Mouse (Mus musculus): ENCODE results near the gene Itln1. TPM values are rescaled to one million over a fixed set of nuclear protein-coding genes. Genes with fewer than 3 reads are reported as not detected.

Itln1 gene
- polyA plus RNA-seq (2015; fragmentation: Nextera tagmentation; extraction: Ambion mirVana): 0.23 TPM in 1 of 2 replicates, not detected in the other

DNA sequence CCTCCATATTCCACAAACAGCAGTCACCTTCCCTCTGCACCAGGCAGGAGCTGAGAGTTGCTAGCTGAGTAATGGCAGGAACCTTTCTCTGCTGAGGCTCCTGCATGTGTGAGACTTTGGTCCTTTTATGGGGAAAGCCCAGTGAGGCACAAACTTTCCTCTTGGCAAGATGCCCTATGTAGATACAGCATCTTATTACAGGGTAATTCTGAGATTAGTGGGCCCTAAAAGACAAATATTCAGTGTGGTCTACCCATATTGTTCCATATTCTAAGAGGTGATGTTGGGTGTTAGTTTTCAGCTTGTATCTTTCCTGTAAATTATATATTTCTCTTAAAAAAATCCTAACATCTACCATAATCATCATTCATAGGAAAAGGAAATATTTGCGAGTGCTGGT, at the start of gene Itln1:
Itln1 (minus strand) TSS at position 101 of the 400 bp plus-strand sequence.
- ATAC-seq (ENCODE audit: insufficient read depth, low FRiP score, low read depth): no peak
- H3K36me3 ChIP-seq: no peaks in the 10 kb centered on the region
- no peak within 1 kb of the TSS for H3K4me2 ChIP-seq

DNA sequence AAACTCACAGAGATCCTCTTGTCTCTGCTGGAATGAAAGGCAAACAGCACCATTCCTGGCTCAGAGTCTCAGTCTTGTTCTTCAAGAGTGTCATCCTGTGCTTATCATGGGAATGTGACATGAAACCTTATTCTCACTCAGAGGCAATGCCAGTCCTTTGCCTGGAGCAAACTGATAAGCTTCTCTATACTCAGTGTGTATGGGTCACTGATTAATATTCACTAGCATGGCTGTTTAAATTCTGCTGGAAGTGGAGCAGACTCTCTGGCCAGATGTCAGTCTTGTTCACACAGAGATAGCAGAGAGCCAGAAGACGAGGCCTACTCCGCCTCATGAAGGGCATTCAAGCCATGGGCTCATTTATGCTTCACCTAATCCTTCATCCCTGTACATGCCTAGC, 49.5 kb upstream of the Itln1 start:
- Histone ChIP-seq H3K27me3 (replicated peaks) (no peaks in the 10 kb centered on the region), H3K4me2 (no peak overlapping the region), H3K4me1 (no peaks in the 10 kb centered on the region), H3K4me3 (replicated peaks) (no peak overlapping the region), H3K9ac (no peak overlapping the region), H3K36me3 (no peaks in the 10 kb centered on the region), H3K9me3 (no peaks in the 10 kb centered on the region), H3K27ac (no peak overlapping the region)
- ATAC-seq (ENCODE audit: insufficient read depth, low FRiP score, low read depth): no peak
- WGBS: 76% methylated on average over 2 of the region's 2 CpGs

More for the DNA sequence above, at the start of gene Itln1:
- H3K9me3 ChIP-seq: no peaks in the 10 kb centered on the region
- no peak within 1 kb of the TSS for H3K4me3 ChIP-seq (replicated peaks)
- no peaks in the 10 kb centered on the region for H3K27me3 ChIP-seq (replicated peaks)
- no peak within 1 kb of the TSS for H3K27ac ChIP-seq
- H3K9ac ChIP-seq: no peak within 1 kb of the TSS
- 89% methylated on average over 1 of the region's 1 CpGs for WGBS
- H3K4me1 ChIP-seq: no peaks in the 10 kb centered on the region

DNA sequence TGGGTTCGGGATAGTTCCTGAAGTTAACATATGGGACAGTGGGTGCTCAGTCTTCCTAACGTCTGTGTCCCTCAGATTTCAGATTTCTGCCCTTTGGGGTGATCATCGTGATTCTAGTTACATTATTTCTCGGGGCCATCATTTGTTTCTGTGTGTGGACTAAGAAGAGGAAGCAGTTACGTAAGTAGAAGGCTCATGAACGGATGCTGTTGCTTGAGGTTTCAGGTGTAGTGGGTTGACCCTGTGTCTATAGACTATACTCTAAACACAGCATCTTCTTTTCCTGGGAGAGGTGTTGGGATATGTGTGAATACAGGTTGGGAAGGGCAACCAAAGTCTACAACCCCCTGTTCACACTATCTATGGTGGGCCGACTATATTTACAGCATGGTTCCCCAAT, 42.1 kb upstream of the Itln1 start:
- H3K4me3 ChIP-seq (replicated peaks): no peak overlapping the region
- WGBS: 84% methylated on average over 7 of the region's 7 CpGs
- no peaks in the 10 kb centered on the region for H3K9me3 ChIP-seq
- H3K36me3 ChIP-seq: no peaks in the 10 kb centered on the region
- no peak overlapping the region for H3K9ac ChIP-seq
- H3K4me1 ChIP-seq: no peaks in the 10 kb centered on the region
- no peak for ATAC-seq (ENCODE audit: insufficient read depth, low FRiP score, low read depth)
- H3K27me3 ChIP-seq (replicated peaks): no peaks in the 10 kb centered on the region
- H3K27ac ChIP-seq: no peak overlapping the region
- no peak overlapping the region for H3K4me2 ChIP-seq

DNA sequence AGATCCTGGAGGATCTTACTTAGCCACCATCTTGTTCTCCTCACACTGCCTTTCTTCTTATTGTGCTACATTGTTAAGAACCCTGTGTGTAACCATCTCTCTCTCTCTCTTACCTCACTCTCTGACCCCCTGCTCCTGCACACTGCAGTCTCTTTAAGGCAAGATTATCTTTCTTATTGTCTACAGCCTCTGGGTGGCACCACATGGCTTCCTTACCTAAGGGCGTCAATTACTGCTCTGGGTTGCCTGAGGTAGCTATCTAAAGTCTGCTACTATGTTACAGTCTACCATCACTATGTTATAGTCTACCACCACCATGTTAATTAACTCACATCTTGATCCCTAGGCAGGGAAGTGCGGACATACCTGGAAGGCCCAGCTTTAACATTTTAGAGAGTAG, 33.3 kb upstream of the Itln1 start:
- Histone ChIP-seq H3K9ac (no peak overlapping the region), H3K4me1 (no peaks in the 10 kb centered on the region), H3K36me3 (no peaks in the 10 kb centered on the region), H3K27ac (no peak overlapping the region), H3K4me2 (no peak overlapping the region), H3K4me3 (replicated peaks) (no peak overlapping the region), H3K9me3 (no peaks in the 10 kb centered on the region), H3K27me3 (replicated peaks) (no peaks in the 10 kb centered on the region)
- ATAC-seq (ENCODE audit: insufficient read depth, low FRiP score, low read depth): no peak
- 56% methylated on average over 2 of the region's 2 CpGs for WGBS

DNA sequence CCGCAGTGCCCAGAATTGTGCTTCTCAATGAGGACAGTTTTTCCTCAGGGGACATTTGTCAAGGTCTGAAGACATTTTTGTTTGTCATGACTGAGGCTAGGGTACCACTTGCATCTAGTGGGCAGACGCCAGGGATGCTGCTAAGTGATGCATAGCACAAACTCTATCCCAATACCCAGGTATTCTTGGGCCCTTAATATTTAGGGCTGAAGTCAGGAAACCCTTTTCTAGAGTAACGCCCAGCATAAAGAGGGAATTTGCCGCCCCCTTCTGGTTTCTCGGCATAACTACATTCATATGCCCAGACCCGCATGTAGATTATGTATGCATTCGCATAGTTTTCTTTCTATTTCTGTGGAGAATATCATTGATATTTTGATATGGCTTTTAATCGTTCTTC, 31.7 kb upstream of the Itln1 start:
- Histone ChIP-seq H3K27ac (no peak overlapping the region), H3K4me3 (replicated peaks) (no peak overlapping the region), H3K36me3 (no peaks in the 10 kb centered on the region), H3K27me3 (replicated peaks) (no peaks in the 10 kb centered on the region), H3K9me3 (no peaks in the 10 kb centered on the region), H3K9ac (no peak overlapping the region), H3K4me1 (no peaks in the 10 kb centered on the region), H3K4me2 (no peak overlapping the region)
- 22% methylated on average over 8 of the region's 8 CpGs for WGBS
- no peak for ATAC-seq (ENCODE audit: insufficient read depth, low FRiP score, low read depth)

DNA sequence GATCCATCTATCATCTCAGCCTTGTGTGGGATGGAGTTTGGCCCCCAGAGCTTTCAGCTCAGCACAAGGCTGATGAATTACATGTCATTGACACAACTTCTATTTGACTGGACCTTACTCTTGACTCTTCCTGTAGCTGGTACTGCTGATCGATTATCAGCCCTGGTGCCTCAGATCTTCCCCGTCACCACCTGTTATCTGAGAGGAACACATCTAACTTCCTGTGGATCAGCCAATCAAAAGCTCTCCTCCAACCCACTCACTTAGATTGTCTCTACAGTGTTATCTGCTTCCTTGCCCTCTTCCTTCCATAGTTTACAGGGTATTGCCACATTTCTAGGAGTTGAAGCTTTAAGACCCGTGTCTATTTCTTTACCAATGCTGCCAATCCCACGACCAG, 30.8 kb upstream of the Itln1 start:
- H3K4me2 ChIP-seq: no peak overlapping the region
- H3K27me3 ChIP-seq (replicated peaks): no peaks in the 10 kb centered on the region
- ATAC-seq (ENCODE audit: insufficient read depth, low FRiP score, low read depth): no peak
- 53% methylated on average over 4 of the region's 4 CpGs for WGBS
- H3K27ac ChIP-seq: no peak overlapping the region
- no peaks in the 10 kb centered on the region for H3K36me3 ChIP-seq
- no peaks in the 10 kb centered on the region for H3K4me1 ChIP-seq
- no peak overlapping the region for H3K9ac ChIP-seq
- H3K9me3 ChIP-seq: no peaks in the 10 kb centered on the region
- H3K4me3 ChIP-seq (replicated peaks): no peak overlapping the region

DNA sequence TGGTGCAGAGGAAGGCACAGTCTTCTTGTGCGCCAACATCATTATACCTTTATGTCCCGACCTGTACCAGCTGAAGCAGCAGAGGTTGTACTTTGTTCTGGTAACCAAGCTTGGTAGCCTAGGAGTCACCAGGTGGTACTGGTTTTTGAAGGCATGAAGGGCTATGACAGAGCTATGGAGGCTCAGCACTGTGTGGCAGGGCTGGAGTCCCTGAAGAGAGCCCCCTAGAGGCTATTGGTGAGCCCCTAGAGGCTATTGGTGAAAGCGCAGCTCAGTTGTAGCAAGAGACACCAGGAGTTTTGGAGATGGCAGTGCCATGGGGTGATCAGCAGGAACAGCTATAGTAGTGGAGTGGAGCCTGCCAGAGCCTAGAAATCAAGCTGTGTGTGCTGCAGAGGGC, 29.2 kb upstream of the Itln1 start:
- Histone ChIP-seq H3K27ac (no peak overlapping the region), H3K36me3 (no peaks in the 10 kb centered on the region), H3K9me3 (no peaks in the 10 kb centered on the region), H3K9ac (no peak overlapping the region), H3K4me1 (no peaks in the 10 kb centered on the region), H3K4me2 (no peak overlapping the region), H3K27me3 (replicated peaks) (no peaks in the 10 kb centered on the region), H3K4me3 (replicated peaks) (no peak overlapping the region)
- ATAC-seq (ENCODE audit: insufficient read depth, low FRiP score, low read depth): no peak; the same call in 1 of the 2 replicates
- 57% methylated on average over 3 of the region's 3 CpGs for WGBS

DNA sequence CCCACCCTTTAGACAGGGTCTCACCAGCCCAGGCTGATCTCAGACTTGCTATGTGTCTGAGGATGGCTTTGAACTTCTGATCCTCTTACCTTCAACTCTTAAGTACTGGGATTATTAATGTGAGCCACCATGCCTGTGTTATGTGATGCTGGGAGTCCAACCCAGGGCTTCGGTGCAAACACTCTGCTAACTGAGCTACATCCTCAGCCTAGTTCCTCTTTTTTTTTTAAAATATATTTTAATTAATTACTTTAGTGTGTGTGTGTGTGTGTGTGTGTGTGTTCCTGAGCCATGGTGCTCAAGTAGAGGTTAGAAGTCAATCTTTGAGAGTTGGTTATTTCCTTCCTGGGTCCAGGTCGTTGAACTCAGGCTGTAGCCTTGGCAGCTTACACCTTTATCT, 27.9 kb upstream of the Itln1 start:
- WGBS: 66% methylated on average over 2 of the region's 2 CpGs
- ATAC-seq (ENCODE audit: insufficient read depth, low FRiP score, low read depth): no peak
- Histone ChIP-seq H3K9ac (no peak overlapping the region), H3K9me3 (no peaks in the 10 kb centered on the region), H3K36me3 (no peaks in the 10 kb centered on the region), H3K4me1 (no peaks in the 10 kb centered on the region), H3K27ac (no peak overlapping the region), H3K4me2 (no peak overlapping the region), H3K27me3 (replicated peaks) (no peaks in the 10 kb centered on the region), H3K4me3 (replicated peaks) (no peak overlapping the region)

DNA sequence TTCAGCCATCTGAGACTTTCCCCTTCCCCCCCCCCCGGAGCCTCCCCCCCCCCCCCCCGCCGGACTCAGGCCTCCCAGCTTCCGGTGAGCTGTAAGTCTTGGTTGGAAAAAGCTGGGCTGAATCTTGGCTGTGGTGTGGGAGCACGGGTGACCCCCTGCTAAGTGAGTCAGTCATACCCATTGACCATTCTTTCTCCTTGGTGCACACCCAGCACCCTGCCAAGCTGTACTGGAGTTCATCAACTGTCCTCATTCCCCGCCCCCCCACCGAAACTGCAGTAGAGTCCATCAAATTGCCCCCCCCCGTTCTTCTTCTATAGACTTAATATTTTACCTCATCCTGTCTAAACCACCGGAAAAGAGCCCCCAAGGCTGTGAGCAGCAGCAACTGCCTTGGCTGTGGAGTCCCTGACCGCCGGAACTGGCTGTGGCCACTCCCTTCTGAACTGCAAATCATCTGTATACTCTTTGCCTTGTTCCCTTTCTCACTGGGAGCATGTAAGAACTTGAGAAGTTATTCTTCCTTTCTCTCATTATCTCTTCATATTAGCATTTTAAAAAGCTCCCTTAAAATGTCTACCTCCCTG, 26.6 kb upstream of the Itln1 start:
- WGBS: 60% methylated on average over 8 of the region's 11 CpGs
- H3K9me3 ChIP-seq: no peaks in the 10 kb centered on the region
- H3K4me3 ChIP-seq (replicated peaks): no peak overlapping the region
- ATAC-seq (ENCODE audit: insufficient read depth, low FRiP score, low read depth): no peak
- H3K27ac ChIP-seq: no peak overlapping the region
- no peak overlapping the region for H3K4me2 ChIP-seq
- H3K36me3 ChIP-seq: no peaks in the 10 kb centered on the region
- H3K9ac ChIP-seq: no peak overlapping the region
- no peaks in the 10 kb centered on the region for H3K4me1 ChIP-seq
- no peaks in the 10 kb centered on the region for H3K27me3 ChIP-seq (replicated peaks)

DNA sequence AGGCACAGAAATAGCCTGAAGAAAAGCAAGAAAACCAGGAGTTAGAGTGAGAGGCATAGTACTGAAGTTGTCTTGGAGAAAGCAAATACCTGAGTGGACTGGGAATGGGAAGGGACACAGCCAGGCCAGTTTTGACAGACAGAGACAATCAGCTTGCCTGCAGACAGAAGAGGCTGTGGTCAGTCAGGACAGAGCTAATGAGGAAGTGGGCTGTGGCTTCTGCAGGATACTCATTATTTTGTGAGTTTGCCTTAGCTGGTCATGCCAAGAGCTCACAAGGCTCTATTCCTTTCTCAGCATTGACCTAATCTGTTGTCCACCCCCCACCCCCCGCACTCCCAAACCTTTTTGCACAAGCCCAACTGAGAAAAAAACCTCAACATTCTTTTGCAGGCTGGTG, 26.1 kb upstream of the Itln1 start:
- Histone ChIP-seq H3K4me2 (no peak overlapping the region), H3K4me3 (replicated peaks) (no peak overlapping the region), H3K27ac (no peak overlapping the region), H3K4me1 (no peaks in the 10 kb centered on the region), H3K9me3 (no peaks in the 10 kb centered on the region), H3K9ac (no peak overlapping the region), H3K27me3 (replicated peaks) (no peaks in the 10 kb centered on the region), H3K36me3 (no peaks in the 10 kb centered on the region)
- WGBS: 91% methylated on average over 1 of the region's 1 CpGs
- ATAC-seq (ENCODE audit: insufficient read depth, low FRiP score, low read depth): no peak

DNA sequence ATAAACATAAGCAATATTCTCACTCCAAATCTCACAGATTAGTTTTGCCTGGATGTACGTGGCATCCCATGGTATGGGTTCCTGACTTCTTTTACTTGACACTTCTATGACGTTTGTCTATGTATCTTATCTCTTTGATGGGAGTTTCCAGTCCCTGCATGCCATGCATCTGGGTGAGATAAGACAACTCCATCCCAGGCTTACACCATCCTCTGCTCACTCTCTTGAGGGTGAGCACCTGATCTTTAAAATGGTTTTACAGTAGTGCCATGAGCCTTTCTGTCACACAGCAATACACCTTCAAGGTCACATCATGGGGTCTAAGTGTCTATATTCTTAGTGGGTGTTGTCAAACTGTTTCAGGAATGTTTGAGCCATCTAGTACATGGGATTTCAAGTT, 25.2 kb upstream of the Itln1 start:
- no peak for ATAC-seq (ENCODE audit: insufficient read depth, low FRiP score, low read depth)
- Histone ChIP-seq H3K27ac (no peak overlapping the region), H3K4me2 (no peak overlapping the region), H3K4me1 (no peaks in the 10 kb centered on the region), H3K36me3 (no peaks in the 10 kb centered on the region), H3K9ac (no peak overlapping the region), H3K9me3 (no peaks in the 10 kb centered on the region), H3K4me3 (replicated peaks) (no peak overlapping the region), H3K27me3 (replicated peaks) (no peaks in the 10 kb centered on the region)
- WGBS: 58% methylated on average over 2 of the region's 2 CpGs

DNA sequence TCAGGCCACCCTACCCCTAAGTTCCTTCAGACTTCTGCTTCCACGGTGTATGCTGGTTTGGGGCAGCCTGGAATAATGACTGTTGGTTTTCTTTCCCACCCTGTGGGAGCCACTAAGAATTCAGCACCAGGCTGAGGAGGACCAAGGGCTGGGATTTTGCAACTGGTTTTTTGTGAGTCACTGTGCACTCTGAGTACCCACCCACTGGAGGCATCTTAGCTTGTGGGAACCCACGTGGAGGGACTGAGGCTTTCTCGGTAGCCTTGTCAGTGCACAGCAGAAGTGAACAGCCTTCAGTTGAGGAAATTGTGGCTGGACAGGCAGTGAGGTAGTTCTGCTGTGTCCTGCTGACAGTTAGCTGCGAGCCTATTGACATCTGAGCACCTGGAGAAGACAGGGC, 23.8 kb upstream of the Itln1 start, which contains the start of gene Cd244a:
Cd244a (plus strand) TSS at position 296 of the 400 bp plus-strand sequence.
- H3K27ac ChIP-seq: no peak within 1 kb of the TSS
- H3K4me2 ChIP-seq: no peak within 1 kb of the TSS
- no peak within 1 kb of the TSS for H3K9ac ChIP-seq
- no peaks in the 10 kb centered on the region for H3K9me3 ChIP-seq
- no peaks in the 10 kb centered on the region for H3K4me1 ChIP-seq
- H3K36me3 ChIP-seq: no peaks in the 10 kb centered on the region
- no peak within 1 kb of the TSS for H3K4me3 ChIP-seq (replicated peaks)
- H3K27me3 ChIP-seq (replicated peaks): no peaks in the 10 kb centered on the region
- 71% methylated on average over 4 of the region's 4 CpGs for WGBS
- ATAC-seq (ENCODE audit: insufficient read depth, low FRiP score, low read depth): no peak

DNA sequence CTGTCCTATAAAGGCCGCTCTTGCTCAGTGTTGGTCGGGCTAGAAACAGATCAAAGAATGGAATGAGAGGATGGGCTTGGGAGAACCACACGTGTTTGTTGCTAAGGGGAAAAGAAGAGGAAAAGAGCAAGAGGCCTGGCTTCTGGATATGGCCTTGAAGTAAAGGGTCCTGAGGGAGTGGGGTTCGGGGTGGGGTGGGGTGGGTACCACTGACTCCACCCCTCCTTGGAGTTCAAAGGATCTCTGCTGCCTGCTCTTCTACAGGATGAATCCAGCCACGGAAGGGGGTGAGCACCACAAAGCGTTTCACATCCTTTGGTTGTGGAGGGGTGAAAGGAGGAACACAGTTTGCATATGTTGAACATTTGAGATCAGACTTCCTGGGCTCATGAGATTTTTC, 23.3 kb upstream of the Itln1 start:
- Histone ChIP-seq H3K4me2 (no peak overlapping the region), H3K4me1 (0 out of 2 replicates have a peak, but pooled peaks cover 3% of the 10 kb centered on the region), H3K27me3 (replicated peaks) (no peaks in the 10 kb centered on the region), H3K9ac (no peak overlapping the region), H3K4me3 (replicated peaks) (no peak overlapping the region), H3K36me3 (no peaks in the 10 kb centered on the region), H3K9me3 (no peaks in the 10 kb centered on the region), H3K27ac (no peak overlapping the region)
- no peak for ATAC-seq (ENCODE audit: insufficient read depth, low FRiP score, low read depth)
- WGBS: 77% methylated on average over 6 of the region's 6 CpGs

Measured in stomach, embryonic 15.5 days (tissue).